Mouse (Mus musculus) liver, adult 2 months (tissue): Measurements from ENCODE around the gene Cpeb2. TPM values are rescaled to one million over a fixed set of nuclear protein-coding genes. Genes with fewer than 3 reads are reported as not detected.

ENCODE experiments used
- DNase-seq: peaks from one replicate; pipeline ENCODE4 v3.0.0-alpha.2; 2011; ENCODE audit warnings: low read depth, low spot score; ENCODE audit errors: extremely low read depth
- H3K27ac ChIP-seq: fragments of 200-500 bp; replicated peaks from 2 replicates; pipeline ENCODE4 v1.5.1; 2012; ENCODE audit warnings: low read depth, mild to moderate bottlenecking, control low read depth, inconsistent platforms, low read length; ENCODE audit not compliant: insufficient read depth
- H3K27me3 ChIP-seq: fragments of 200-500 bp; 2 replicates; pipeline ENCODE4 v1.6.1; 2012; ENCODE audit warnings: mild to moderate bottlenecking, moderate library complexity, low read length, inconsistent platforms; ENCODE audit not compliant: control insufficient read depth, insufficient read depth
- H3K36me3 ChIP-seq: fragments of 200-500 bp; 2 replicates; pipeline ENCODE4 v1.6.1; 2012; ENCODE audit warnings: low read length, inconsistent platforms; ENCODE audit not compliant: control insufficient read depth, insufficient read depth
- H3K4me1 ChIP-seq: fragments of 200-500 bp; 2 replicates; pipeline ENCODE4 v1.6.1; 2011; ENCODE audit warnings: low read length; ENCODE audit not compliant: control insufficient read depth, insufficient read depth
- H3K4me3 ChIP-seq: fragments of 200-500 bp; 2 replicates; pipeline ENCODE4 v1.5.1; 2011; ENCODE audit warnings: low read depth, mild to moderate bottlenecking, control low read depth, low read length, moderate library complexity; ENCODE audit not compliant: insufficient read depth
- H3K79me2 ChIP-seq: fragments of 200-500 bp; 2 replicates; pipeline ENCODE4 v1.6.1; 2012; ENCODE audit warnings: inconsistent platforms, mild to moderate bottlenecking, low read length, moderate library complexity; ENCODE audit not compliant: control insufficient read depth, insufficient read depth
- H3K9ac ChIP-seq: fragments of 200-500 bp; 2 replicates; pipeline ENCODE4 v1.6.1; 2012; ENCODE audit warnings: low read depth, mild to moderate bottlenecking, control low read depth, inconsistent platforms, low read length
- CTCF ChIP-seq: fragments of 200-500 bp; IDR thresholded peaks from 2 replicates; pipeline ENCODE4 v1.5.1; 2011; ENCODE audit warnings: low read depth, low read length, control low read depth
- POLR2A ChIP-seq: fragments of 200-500 bp; IDR thresholded peaks from 2 replicates; pipeline ENCODE4 v1.6.1; 2011; ENCODE audit warnings: low read length, control low read depth; ENCODE audit not compliant: insufficient read depth; ENCODE audit errors: extremely low read depth
- WGBS: fragments of 180-500 bp; shearing (Covaris S2); methylation state at CpG from one replicate; pipeline ENCODE4 v1.1.7; 2018; 5-methylcytosine and 5-hydroxymethylcytosine counted together
- polyA plus RNA-seq: library from polyadenylated mRNA; depleted of rRNA; stranded (reverse); fragments of >200 nt; gene quantifications from 2 replicates; pipeline ENCODE4 v1.2.3, GENCODE M21; 2012
- total RNA-seq: library from RNA; depleted of rRNA; stranded (reverse); fragments of >200 nt; gene quantifications from 2 replicates; pipeline ENCODE4 v1.2.3, GENCODE M21; 2014

The Cpeb2 gene
- total and polyA plus RNA-seq, 2 experiments = 4.4 to 23.5 TPM

DNA sequence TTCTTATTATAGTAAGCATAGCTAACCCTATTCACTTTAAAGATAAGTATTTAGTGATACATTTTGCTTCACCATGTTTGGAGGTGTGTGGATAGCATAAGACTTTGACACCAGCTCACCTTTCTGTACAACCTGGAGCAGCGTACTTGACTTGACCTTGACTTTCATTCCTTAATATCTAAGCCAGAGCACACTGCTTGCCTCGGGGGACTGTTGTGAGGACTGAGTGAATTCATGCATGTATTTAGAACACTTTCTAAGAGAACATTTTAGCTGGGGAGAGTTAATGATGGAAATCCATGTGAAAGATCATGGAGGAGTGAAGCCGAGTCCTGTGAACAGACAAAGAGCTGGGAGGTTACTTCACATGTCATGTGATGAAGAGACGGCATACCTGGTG lies 31.0 kb downstream of the Cpeb2 start:
- Histone ChIP-seq H3K27ac (no peak overlapping the region), H3K27me3 (no peaks in the 10 kb centered on the region), H3K36me3 (peaks cover 32% of the 10 kb centered on the region), H3K4me1 (no peaks in the 10 kb centered on the region; the same call in none of the 2 replicates), H3K4me3 (no peak overlapping the region), H3K9ac (no peak overlapping the region), H3K79me2 (peaks cover 6% of the 10 kb centered on the region; the same call in 1 of the 2 replicates)
- TF ChIP-seq CTCF (no peak), POLR2A (no peak)
- DNase-seq = no peak
- 80% methylated on average over 4 of the region's 4 CpGs for WGBS

GRCm38 (mm10) chr5:43264696-43265095 lies 31.7 kb downstream of the Cpeb2 start:
- Histone ChIP-seq H3K9ac (no peak overlapping the region), H3K36me3 (peaks cover 38% of the 10 kb centered on the region), H3K4me3 (no peak overlapping the region), H3K4me1 (no peaks in the 10 kb centered on the region; the same call in none of the 2 replicates), H3K27me3 (no peaks in the 10 kb centered on the region), H3K27ac (no peak overlapping the region), H3K79me2 (peaks cover 9% of the 10 kb centered on the region; the same call in 1 of the 2 replicates)
- WGBS = 35% methylated on average over 2 of the region's 2 CpGs
- TF ChIP-seq POLR2A (no peak), CTCF (no peak)
- peak; percentile 37 for DNase-seq

DNA sequence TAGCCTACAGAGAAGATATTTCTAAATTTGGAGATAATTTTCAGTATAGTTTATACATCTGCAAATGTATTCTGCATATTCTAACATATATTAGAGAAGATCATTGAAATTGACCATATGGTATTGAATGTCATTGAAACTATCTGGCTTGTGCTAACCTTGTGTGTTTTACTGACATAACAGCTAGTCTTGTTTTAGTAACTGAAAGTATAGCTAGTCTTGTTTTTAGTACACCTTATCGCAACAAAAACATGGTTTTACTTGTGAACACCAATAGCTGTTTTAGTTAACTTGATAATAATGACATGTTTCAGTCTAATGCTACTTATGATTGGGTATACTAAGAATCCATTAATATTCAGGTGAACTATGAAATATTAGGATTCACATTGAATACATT lies 45.0 kb downstream of the Cpeb2 start:
- Histone ChIP-seq H3K9ac (no peak overlapping the region), H3K79me2 (peaks cover 7% of the 10 kb centered on the region; the same call in 1 of the 2 replicates), H3K4me3 (no peak overlapping the region), H3K4me1 (peaks cover 1% of the 10 kb centered on the region; the same call in 1 of the 2 replicates), H3K36me3 (peaks cover 45% of the 10 kb centered on the region), H3K27ac (no peak overlapping the region), H3K27me3 (no peaks in the 10 kb centered on the region)
- 98% methylated on average over 1 of the region's 1 CpGs for WGBS
- DNase-seq = no peak
- no peak for TF ChIP-seq CTCF
- TF ChIP-seq POLR2A = no peak

GRCm38 (mm10) chr5:43279774-43280173 lies 46.8 kb downstream of the Cpeb2 start:
- Histone ChIP-seq H3K4me3 (no peak overlapping the region), H3K4me1 (no peaks in the 10 kb centered on the region), H3K27ac (no peak overlapping the region), H3K27me3 (no peaks in the 10 kb centered on the region), H3K36me3 (peaks cover 53% of the 10 kb centered on the region), H3K79me2 (peaks cover 4% of the 10 kb centered on the region; the same call in 1 of the 2 replicates), H3K9ac (no peak overlapping the region)
- TF ChIP-seq POLR2A = no peak
- no peak for TF ChIP-seq CTCF
- WGBS = 80% methylated on average over 3 of the region's 3 CpGs
- no peak for DNase-seq

GRCm38 (mm10) chr5:43285756-43286155 lies 52.8 kb downstream of the Cpeb2 start:
- H3K79me2 ChIP-seq = 0 out of 2 replicates have a peak, but pooled peaks cover 2% of the 10 kb centered on the region
- no peak for TF ChIP-seq CTCF
- TF ChIP-seq POLR2A = no peak
- DNase-seq = no peak
- H3K9ac ChIP-seq = no peak overlapping the region
- H3K4me1 ChIP-seq = no peaks in the 10 kb centered on the region
- peaks cover 62% of the 10 kb centered on the region for H3K36me3 ChIP-seq
- no peaks in the 10 kb centered on the region for H3K27me3 ChIP-seq
- no peak overlapping the region for H3K27ac ChIP-seq
- H3K4me3 ChIP-seq = no peak overlapping the region
- WGBS = 91% methylated on average over 12 of the region's 12 CpGs

- WGBS = 88% methylated on average over 8 of the region's 8 CpGs
- Histone ChIP-seq H3K4me3 (no peak overlapping the region), H3K36me3 (peaks cover 33% of the 10 kb centered on the region), H3K79me2 (0 out of 2 replicates have a peak, but pooled peaks cover 2% of the 10 kb centered on the region), H3K27ac (no peak overlapping the region), H3K9ac (no peak overlapping the region), H3K27me3 (no peaks in the 10 kb centered on the region), H3K4me1 (no peaks in the 10 kb centered on the region)
- DNase-seq = no peak
- no peak for TF ChIP-seq CTCF
- TF ChIP-seq POLR2A = no peak
Observed at GRCm38 (mm10) chr5:43289752-43290446, 56.9 kb downstream of the Cpeb2 start.
